Mouse (Mus musculus) megakaryocyte, adult 5-6 weeks (primary cell): ENCODE data around the gene Cirbp. TPM values are rescaled to one million over a fixed set of nuclear protein-coding genes. Genes with fewer than 3 reads are reported as not detected.

Source experiments
- ATAC-seq: 2 replicates; pipeline ENCODE4 v1.8.0; 2016; ENCODE audit warnings: mild to moderate bottlenecking, inconsistent platforms; ENCODE audit not compliant: poor library complexity, severe bottlenecking
- total RNA-seq, 2 experiments: library from RNA; stranded (forward) in 1 of 2; stranded (reverse) in 1 of 2; fragments of 153-499, 151-499 nt in 1 of 2; fragments of 221-1000, 200-1000 nt in 1 of 2; gene quantifications; 2 replicates each; pipeline versions ENCODE4 v1.2.3 to v1.2.4; 2015 to 2017

Cirbp gene
- total RNA-seq, 2 experiments from 2014 or later: 13.8 to 32.1 TPM

DNA sequence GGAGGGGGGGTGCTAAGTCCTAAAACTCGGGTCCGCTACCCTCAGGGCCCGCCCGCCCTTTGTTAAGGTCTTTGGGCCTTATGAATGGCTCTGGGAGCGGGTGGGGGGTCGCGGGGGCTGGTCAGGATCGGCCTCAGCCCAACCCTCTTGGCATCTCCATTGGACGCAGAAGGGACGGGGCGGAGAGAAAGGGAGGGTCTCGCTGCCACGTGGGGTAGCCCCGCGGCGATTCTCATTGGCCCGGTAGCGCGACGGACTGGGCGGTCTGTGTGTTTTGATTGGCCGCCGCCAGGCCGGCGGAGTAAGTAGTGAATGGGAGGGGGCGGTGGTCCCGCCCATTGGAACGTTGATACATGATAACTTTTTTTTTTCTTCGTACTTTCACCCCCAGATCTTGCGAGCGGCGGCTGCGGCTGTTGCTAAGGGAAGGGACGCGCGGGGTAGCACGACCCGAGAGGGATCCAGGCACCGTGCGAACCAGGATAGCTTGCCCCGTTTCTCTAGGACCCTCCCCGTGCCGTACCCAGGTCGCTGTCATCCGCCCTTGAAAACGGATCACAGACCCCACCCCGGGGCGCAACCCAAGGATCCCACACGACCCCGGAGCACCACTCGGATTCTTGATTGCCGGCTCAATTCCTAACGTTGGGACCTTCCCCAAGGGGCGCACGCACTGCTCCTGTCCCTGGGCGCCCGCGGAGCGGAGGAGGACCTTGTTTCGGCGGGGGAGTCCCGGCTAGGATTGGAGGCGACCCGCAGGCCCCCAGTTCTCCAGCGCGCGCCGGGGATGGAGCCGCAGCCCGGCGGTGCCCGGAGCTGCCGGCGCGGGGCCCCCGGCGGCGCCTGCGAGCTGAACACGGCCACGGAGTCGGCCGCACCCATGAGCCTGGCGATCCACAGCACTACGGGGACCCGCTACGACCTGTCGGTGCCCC is 16.2 kb upstream of the Cirbp start:
- peak; percentile 55 for ATAC-seq

DNA sequence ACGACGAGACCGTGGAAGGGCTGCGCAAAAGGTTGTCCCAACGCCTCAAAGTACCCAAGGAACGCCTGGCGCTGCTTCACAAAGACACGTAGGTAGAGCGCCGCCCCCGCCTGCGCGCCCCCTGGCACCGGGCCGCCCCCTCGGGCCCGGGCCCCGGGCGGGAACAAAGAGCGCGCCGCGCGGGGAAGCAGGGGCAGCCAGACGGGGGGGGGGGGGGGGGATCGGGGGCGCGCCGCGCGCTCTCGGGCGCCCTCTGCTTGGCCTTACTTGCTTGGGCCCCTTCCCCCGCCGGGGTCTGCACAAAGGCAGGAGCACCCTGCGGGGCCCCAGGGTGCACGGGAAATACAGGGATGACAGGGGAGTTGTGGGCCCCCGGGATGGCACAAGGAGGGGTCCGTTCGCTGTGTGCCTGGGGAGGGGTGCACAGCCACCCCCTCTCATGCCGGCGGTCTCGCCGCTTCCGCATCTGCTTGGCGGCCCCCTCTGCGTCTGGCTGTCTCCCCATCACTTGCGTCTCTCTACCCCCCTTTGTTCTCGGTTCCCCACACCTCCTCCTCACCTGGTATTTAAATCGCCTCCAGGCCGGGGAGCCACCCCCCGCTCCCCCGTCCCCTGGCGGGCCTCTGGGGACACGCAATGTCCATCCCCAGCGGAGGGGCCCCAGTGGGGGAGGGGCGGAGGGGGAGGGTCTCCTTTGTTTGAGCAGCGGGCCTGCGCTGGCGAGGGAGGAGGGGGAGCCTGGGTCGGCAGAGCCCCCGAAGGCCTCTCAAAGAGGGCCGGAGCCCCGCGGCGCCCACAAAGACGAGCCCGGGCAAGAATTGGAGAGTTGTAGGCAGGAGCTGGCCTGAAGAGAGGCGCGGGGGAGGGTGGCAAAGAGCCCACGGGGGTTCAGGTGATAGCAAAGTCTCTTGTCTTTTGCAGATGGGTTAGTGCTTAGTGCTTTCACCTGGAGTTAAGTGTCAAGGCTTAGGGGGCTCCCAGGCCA is 15.3 kb upstream of the Cirbp start:
- ATAC-seq: no peak

DNA sequence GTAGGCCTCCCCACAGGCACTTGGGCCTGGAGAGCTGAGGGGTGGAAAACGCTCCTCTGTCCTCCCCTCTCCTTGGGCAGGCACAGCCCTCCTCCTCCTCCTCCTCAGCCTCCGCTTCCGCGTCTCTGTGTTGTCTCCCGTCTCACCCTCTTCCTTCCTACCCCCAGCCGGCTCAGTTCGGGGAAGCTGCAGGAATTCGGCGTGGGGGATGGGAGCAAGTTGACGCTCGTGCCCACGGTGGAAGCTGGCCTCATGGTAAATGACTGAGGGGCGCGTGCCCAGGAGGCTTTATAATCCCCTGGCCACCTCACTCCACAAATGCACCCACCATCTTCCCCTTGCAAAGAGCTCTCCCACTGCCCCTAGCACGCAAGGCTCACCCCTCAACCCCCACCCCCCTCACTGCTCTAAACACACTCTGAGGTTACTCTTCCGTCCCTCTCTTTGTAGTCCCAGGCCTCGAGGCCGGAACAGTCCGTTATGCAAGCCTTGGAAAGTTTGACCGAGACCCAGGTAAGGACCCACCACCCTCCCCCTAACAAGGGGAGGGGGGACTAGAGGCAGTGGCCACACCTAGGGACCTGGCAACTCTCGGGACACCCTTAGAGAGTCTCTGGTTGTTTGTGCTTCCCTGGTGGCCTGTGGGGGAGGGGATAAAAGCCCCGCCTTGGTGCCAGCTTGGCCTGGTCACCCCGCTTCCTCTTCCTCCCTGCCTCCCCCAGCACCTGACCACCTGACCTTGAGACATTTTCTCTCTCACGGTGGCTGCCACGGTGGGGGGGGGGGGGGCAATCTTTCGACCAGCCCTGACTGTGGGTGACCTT is 14.4 kb upstream of the Cirbp start:
- ATAC-seq: peak; percentile 14

DNA sequence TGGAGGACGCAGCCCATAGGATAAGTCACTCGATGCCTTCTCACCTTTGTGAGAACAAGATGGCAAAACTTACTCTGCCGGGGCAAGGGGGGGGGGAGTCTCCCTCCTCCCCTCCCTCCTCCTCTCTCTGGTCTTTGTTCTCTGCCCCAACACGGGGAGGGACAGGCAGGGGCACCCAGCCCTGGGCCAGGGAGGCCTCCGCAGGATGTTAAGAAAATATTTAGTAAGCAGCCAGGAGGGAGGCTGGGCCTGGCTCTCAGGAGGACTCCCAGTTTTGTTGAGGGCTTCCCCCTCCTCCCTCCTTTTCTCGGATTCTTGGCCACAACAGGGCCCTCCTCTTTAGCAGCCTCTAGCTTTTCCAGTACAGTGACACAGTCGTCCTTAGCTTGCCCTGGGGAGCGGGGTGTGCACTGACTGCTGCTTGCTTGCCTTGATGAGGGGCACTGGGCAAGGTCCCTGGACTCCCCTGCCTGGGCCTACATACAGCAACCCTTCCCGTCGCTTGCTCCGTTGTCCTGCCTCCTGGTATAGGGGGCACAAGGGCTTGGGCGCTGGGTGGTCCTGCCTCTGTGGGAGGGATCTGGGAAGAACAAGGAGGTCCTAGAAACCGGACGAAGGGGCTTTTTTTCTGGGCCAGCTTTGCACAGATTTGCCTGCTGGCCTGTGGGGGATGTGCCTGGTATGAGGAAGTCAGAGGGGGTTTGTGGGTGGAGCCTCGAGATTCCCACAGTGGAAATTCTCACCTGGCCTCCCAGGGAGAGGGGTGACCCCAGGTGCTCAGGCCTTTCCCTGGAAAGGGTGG is 13.5 kb upstream of the Cirbp start:
- ATAC-seq: no peak

DNA sequence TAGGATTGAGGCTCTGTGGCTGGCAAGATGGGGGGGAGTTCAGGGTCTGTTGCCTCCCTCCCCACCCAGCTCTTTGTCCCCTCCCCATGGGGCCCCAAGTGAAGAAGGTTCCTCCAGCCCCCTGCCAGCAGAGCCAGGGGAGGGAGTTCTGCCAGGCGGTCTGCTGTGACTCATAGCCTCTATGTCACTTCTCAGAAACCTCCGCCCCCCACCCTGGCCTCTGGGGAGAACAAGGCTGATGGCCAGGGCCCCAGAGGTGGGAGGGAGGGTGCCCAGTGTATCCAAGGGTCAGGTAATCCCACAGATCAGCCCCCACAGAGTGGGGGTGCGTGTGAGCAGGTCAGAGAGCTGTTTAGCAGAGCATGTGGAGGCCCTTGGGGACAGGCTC is 12.9 kb upstream of the Cirbp start:
- ATAC-seq: no peak

DNA sequence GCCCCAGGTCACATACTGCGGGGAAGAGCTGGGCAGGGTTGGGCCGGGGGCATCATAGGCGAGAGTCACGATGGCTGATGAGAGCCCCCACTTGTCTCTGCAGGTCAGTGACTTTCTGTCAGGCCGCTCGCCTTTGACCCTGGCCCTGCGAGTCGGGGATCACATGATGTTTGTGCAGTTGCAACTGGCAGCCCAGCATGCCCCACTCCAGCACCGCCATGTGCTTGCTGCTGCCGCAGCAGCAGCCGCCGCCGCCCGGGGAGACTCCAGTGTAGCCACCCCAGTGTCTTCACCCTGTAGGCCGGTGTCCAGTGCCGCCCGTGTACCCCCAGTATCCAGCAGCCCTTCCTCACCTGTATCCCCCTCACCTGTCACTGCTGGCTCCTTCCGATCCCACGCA is 12.1 kb upstream of the Cirbp start:
- no peak for ATAC-seq

DNA sequence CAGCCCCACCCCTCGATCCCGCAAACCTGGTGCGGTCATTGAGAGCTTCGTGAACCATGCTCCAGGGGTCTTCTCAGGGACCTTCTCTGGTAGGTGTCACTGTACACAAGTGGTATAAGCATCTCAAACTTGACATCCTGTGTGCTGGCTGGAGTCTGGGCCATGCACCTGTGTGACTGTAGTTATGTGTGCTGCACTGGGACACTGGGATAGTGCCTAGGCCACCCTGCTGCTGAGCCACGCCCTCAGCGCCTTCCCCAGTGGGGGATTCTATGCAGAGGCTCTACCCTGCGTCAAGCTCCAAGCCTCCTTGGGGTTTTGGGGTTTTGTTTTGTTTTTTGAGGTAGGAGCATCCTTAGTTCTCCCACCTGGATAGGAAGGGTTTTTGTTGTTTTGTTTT is 11.4 kb upstream of the Cirbp start:
- no peak for ATAC-seq

DNA sequence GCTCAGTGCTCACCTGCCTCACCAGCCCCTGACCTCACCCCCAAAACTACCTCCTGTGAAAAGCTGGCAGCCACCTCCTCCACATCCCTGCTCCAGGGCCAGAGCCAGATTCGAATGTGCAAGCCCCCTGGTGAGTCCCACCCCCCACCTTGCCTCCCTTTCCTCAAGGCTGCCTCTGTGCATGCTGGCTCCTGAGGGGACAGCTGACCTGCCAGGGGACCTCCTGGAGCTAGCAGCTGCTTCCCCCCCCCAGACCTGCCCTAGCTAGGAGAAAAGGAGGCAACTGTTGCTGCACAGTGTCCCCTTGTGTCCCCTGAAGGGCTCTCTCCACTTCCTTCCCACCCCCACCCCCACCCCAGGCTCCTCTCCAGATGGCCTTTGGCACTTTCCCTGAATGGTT is 10.5 kb upstream of the Cirbp start:
- no peak for ATAC-seq

DNA sequence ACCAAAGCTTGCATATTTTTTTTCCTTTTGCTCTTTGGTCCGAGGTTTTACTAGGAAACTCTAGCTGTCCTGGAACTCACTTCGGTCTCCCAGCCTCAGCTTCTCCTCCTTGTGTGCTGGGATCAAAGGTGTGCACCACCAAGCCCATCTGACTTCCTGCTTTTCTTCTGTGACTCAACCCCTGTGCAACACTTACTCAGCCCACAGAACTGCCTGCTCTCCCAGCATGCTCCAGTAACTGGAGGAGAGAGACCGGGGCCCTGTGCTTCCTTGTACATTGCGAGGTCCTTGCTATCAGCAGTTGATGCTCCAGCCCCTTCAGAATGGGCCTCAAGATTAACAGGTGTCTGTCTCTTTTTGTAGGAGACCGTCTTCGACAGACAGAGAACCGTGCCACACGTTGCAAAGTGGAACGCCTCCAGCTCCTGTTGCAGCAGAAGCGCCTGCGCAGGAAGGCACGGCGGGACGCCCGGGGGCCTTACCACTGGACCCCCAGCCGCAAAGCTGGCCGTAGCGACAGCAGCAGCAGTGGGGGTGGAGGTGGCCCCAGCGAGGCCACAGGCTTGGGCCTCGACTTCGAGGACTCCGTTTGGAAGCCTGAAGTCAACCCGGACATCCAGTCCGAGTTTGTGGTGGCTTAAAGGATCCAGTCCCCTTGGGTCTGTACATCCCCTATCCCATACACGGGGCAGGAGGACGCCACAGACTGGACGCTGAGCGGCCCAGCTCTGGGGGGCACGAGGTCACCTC is 9.6 kb upstream of the Cirbp start:
- no peak for ATAC-seq

DNA sequence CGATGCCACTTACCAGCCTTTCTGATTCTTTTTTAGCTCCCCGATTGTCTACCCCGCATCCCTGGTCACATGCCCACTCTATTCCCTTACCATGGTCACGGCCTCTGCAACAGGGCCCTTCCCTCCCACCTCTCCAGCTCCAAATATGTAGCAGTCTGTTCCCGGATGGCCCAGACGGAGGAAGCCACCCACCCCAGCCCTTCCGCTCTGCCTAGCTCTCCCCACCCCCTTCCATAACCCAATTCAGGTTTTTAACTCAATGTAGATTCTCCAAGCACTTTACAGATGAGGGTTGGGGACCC is 9.1 kb upstream of the Cirbp start:
- no peak for ATAC-seq

DNA sequence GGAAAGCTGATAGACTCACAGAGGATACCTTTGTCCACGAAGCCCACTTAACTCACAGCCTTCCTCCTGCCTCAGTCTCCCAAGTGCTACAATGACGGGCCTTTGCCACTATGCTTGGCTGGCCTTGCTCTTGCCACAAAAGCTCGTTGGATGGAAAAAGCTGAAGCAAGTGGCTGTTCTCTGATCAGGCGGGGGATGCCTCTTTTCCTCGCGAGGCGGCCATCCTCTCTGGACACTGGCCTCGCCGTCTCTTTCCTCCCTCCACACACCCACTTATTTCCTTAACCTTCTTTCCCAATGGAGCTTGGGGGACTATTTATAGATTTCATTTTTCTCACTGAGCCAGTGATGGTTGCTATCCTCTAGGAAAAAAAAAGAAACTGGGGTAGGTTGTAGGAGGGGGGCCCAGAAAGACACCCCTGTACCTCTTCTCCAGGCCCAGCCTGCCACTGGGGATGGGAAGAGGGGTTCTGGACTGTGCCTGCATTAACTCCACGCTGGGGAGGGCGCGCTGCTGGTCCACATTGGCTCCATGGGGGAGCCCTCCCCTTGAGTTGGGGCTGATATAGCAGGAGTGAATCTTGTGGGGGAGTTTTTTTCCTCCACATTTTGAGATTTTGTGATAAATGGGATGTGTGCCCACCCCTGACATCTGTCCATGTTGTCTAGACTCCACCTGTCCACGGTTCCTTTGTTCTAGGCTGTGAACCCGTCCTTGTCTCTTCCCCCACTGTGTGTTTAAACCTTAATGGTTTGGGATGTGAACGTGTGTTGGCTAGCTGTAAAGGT is 8.4 kb upstream of the Cirbp start:
- ATAC-seq: no peak

DNA sequence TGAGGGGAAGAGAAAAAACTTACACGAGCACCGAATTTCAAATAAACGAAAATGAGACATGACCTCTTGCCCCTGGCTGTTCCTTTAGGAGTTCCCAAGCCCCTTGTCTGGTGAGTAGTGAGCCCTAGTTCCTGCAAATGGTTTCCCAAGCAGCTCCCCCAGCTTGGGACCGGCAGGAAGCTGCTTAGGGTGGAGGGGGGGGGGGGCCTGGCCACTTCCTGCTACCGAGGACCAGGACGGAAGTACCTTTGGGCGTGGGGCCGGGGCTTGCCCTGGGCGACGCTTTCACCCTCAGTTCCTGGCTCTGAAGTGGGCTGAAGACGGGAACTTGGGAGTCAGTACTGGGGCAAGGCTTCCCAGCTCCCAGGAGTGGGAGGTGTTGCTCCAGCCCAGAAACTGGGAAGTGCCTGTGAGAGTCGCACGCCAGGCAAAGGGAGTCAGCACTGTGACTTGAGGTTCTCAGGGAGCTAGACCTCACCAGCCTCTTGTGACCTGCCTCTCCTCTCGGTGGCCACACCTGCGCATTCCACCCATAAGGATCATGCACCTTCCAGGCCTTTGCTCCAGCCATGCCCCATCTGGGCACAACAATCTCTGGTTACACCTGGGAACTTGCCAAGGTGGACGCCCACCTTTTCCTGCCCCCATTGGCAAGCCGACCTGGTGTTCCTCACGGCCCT is 7.3 kb upstream of the Cirbp start:
- peak; percentile 50 for ATAC-seq

DNA sequence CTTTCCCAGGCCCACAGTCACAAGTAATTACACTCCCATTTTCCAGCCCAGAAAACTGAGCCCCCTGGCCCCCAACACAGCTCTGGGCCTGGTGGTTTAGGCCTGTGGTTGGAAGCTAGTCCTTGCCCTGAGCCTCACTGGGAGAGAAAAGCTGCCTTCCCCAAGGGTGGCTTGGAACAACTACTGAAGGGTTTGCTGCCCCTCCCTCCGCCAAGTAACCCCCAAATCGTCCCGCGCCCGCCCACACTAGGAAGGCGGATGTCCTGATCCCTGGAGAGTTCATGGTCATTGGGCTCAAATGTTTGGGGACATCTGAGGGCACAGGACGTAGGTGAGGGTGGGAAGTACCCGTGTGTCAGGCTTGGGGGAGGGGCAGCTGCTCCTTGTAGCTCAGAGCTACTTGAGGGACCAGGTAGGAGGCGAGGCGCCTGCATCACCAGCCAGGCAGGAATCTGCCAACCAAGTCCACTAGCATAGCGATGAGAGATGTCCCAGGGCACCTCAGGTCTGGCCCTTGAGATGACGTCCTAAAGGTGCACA is 6.7 kb upstream of the Cirbp start:
- peak; percentile 8 for ATAC-seq

DNA sequence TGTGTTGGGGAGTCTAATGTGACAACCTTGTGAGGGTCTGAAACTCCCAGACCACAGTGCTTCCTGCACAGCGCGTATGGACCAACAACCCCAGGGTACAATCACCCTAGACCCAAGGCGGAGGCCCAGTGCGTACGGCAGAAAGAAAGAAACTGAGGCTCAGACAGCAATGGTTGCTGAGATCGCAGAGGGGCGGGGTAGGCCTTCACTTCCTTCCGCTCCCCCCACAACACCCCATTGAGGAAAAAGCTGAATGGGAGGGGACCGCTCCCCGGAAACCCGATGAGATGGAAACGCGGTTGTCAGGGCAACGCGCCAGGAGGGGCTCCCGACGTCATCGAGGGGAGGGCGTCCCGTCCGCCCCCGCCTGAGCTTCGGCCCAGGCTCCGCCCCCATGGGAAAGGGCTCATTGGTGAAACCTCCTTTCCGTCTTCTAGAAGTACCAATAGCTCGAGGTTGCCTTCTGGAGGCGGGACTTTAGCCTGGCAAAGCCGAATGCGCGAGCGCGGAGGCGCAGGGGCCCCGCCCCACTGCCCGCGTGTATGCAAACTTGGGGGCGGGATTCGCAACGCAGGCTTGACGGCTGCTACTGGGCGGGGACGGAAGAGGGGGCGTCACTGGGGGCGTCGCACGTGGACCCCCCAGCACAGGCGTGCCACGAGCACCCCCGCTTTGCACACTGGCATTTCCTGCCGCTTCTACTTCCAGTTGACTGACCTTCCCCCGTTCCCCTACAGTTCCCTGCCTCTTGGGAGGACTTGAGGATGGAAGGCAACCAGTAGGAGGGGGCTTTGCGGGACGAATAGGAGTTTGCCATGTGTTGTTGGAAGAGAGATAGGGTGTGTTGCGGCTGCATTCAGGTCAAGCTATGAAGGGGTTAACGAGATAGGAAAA is 6.0 kb upstream of the Cirbp start:
- peak; percentile 79 for ATAC-seq

DNA sequence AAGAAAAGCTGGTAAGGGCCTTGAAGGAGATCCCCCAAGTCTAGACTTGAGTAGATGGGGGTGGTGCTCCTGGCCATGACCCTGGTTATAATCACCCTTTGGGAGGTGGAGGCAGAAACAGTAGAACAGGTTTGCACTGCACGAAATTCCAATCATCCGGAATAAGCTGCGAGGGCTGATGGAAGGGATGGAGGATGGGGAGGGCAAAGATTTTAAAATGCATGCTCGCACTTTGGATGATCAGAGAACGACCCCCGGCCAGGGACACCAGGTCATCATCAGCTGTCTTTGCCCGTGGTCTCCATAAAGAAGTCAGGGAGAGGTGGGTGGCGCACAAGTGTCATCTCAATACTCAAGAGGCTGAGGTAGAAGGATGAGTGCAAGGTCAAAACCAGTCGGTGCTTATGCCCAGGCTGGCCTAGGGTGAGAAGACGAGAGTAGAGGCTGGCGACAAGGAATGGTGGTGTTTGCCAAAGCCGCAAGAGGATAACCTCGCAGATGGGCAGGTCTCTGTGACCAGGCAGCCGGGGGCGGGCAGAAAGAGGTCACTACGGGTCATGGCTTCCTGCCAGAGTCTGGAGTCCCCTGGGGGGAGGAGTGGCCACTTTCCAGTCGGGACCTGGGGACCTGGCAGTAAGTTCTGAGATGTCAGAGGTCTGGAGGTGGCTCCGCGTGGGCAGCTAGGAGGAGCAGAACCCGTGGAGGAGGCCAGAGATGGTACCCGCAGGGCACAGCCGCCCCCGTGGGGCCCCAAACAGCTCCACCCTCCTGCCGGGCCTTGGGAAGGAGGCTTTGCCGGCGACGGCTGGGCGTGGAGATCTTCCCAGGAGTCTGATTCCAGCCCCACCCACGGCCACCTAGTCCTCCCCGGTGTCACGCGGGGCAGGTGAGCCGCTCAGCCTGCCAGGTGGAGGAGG is 5.1 kb upstream of the Cirbp start:
- no peak for ATAC-seq
